Mouse (Mus musculus) heart, embryonic 15.5 days (tissue): ENCODE measurements around the gene Gm2000. TPM values are rescaled to one million over a fixed set of nuclear protein-coding genes. Genes with fewer than 3 reads are reported as not detected.

Experiments
- ATAC-seq: fragments of 200-750 bp; cut with Nextera tagmentation; replicated peaks from 2 replicates; pipeline ENCODE4 v1.8.0; 2017; ENCODE audit warnings: low read depth, moderate TSS enrichment; ENCODE audit not compliant: insufficient number of reproducible peaks, insufficient read depth, low FRiP score
- H3K27ac ChIP-seq: fragments of 300-500 bp; sonication (generic); 2 replicates; pipeline ENCODE4 v1.5.1; 2015; ENCODE audit warnings: mild to moderate bottlenecking, inconsistent platforms
- H3K27me3 ChIP-seq: fragments of 300-500 bp; sonication (generic); 2 replicates; pipeline ENCODE4 v1.6.1; 2015; ENCODE audit warnings: inconsistent platforms
- H3K36me3 ChIP-seq: fragments of 300-500 bp; sonication (generic); 2 replicates; pipeline ENCODE4 v1.6.1; 2015; ENCODE audit warnings: mild to moderate bottlenecking, inconsistent platforms
- H3K4me1 ChIP-seq: fragments of 300-500 bp; sonication (generic); replicated peaks from 2 replicates; pipeline ENCODE4 v1.6.1; 2015; ENCODE audit warnings: inconsistent platforms
- H3K4me2 ChIP-seq: fragments of 300-500 bp; sonication (generic); 2 replicates; pipeline ENCODE4 v1.6.1; 2015; ENCODE audit warnings: inconsistent platforms, mild to moderate bottlenecking, moderate library complexity
- H3K4me3 ChIP-seq: fragments of 300-500 bp; sonication (generic); 2 replicates; pipeline ENCODE4 v1.5.1; 2015; ENCODE audit warnings: mild to moderate bottlenecking, inconsistent platforms
- H3K9ac ChIP-seq: fragments of 300-500 bp; sonication (generic); 2 replicates; pipeline ENCODE4 v1.6.1; 2015; ENCODE audit warnings: mild to moderate bottlenecking, inconsistent platforms
- H3K9me3 ChIP-seq: fragments of 300-500 bp; sonication (generic); replicated peaks from 2 replicates; pipeline ENCODE4 v1.6.1; 2016; ENCODE audit warnings: inconsistent platforms
- WGBS: fragments of 180-500 bp; shearing (Covaris S2); methylation state at CpG from one replicate; pipeline ENCODE4 v1.1.7; 2015; ENCODE audit warnings: mixed read lengths; 5-methylcytosine and 5-hydroxymethylcytosine counted together
- polyA plus RNA-seq: library from polyadenylated mRNA; unstranded; fragments of >200 nt; fragmentation: Nextera tagmentation; extraction: Ambion mirVana; gene quantifications from 2 replicates; pipeline ENCODE4 v1.2.1, GENCODE M21; 2015

The Gm2000 gene
- 485 and 487 TPM in 2 replicates for polyA plus RNA-seq

GRCm38 (mm10) chr1:156365740-156366139 is at the start of gene Gm2000:
TSS of gene Gm2000 (plus strand) at chr1:156366040.
- Histone ChIP-seq H3K4me3 (no peak within 1 kb of the TSS), H3K27ac (no peak within 1 kb of the TSS), H3K36me3 (no peaks in the 10 kb centered on the region), H3K4me1 (no peaks in the 10 kb centered on the region), H3K27me3 (no peaks in the 10 kb centered on the region), H3K9ac (no peak within 1 kb of the TSS), H3K4me2 (no peak within 1 kb of the TSS), H3K9me3 (no peaks in the 10 kb centered on the region)
- no peak for ATAC-seq
- WGBS: 79% methylated on average over 8 of the region's 8 CpGs

GRCm38 (mm10) chr1:156323126-156323525 is 42.7 kb upstream of the Gm2000 start:
- no peaks in the 10 kb centered on the region for H3K4me1 ChIP-seq
- H3K36me3 ChIP-seq: no peaks in the 10 kb centered on the region
- H3K4me3 ChIP-seq: no peak overlapping the region
- H3K9me3 ChIP-seq: no peaks in the 10 kb centered on the region
- WGBS: 78% methylated on average over 9 of the region's 9 CpGs
- H3K4me2 ChIP-seq: no peak overlapping the region
- no peak for ATAC-seq
- H3K9ac ChIP-seq: no peak overlapping the region
- H3K27me3 ChIP-seq: no peaks in the 10 kb centered on the region
- H3K27ac ChIP-seq: no peak overlapping the region

- Histone ChIP-seq H3K4me3 (no peak overlapping the region), H3K36me3 (no peaks in the 10 kb centered on the region), H3K9me3 (no peaks in the 10 kb centered on the region), H3K27ac (no peak overlapping the region), H3K27me3 (no peaks in the 10 kb centered on the region), H3K4me2 (no peak overlapping the region), H3K4me1 (no peaks in the 10 kb centered on the region), H3K9ac (no peak overlapping the region)
- 63% methylated on average over 4 of the region's 4 CpGs for WGBS
- no peak for ATAC-seq
Measured at GRCm38 (mm10) chr1:156340847-156341246, 25.0 kb upstream of the Gm2000 start.

GRCm38 (mm10) chr1:156344433-156344832 is 21.4 kb upstream of the Gm2000 start:
- Histone ChIP-seq H3K27ac (no peak overlapping the region), H3K9ac (no peak overlapping the region), H3K4me1 (no peaks in the 10 kb centered on the region), H3K27me3 (no peaks in the 10 kb centered on the region), H3K4me2 (no peak overlapping the region), H3K4me3 (no peak overlapping the region), H3K9me3 (no peaks in the 10 kb centered on the region), H3K36me3 (no peaks in the 10 kb centered on the region)
- ATAC-seq: no peak
- 40% methylated on average over 4 of the region's 4 CpGs for WGBS

- no peak for ATAC-seq
- 79% methylated on average over 4 of the region's 4 CpGs for WGBS
- no peak overlapping the region for H3K4me3 ChIP-seq
- no peak overlapping the region for H3K4me2 ChIP-seq
- no peaks in the 10 kb centered on the region for H3K9me3 ChIP-seq
- no peak overlapping the region for H3K27ac ChIP-seq
- H3K4me1 ChIP-seq: no peaks in the 10 kb centered on the region
- no peak overlapping the region for H3K9ac ChIP-seq
- no peaks in the 10 kb centered on the region for H3K36me3 ChIP-seq
- no peaks in the 10 kb centered on the region for H3K27me3 ChIP-seq
Measured at GRCm38 (mm10) chr1:156345633-156346032, 20.2 kb upstream of the Gm2000 start.

GRCm38 (mm10) chr1:156349031-156349430 is 16.8 kb upstream of the Gm2000 start:
- Histone ChIP-seq H3K27ac (no peak overlapping the region), H3K9ac (no peak overlapping the region), H3K27me3 (no peaks in the 10 kb centered on the region), H3K4me3 (no peak overlapping the region), H3K36me3 (no peaks in the 10 kb centered on the region), H3K9me3 (no peaks in the 10 kb centered on the region), H3K4me2 (no peak overlapping the region), H3K4me1 (no peaks in the 10 kb centered on the region)
- ATAC-seq: no peak
- WGBS: 66% methylated on average over 4 of the region's 4 CpGs

GRCm38 (mm10) chr1:156350441-156350840 is 15.4 kb upstream of the Gm2000 start:
- Histone ChIP-seq H3K4me3 (no peak overlapping the region), H3K36me3 (no peaks in the 10 kb centered on the region), H3K9me3 (no peaks in the 10 kb centered on the region), H3K9ac (no peak overlapping the region), H3K27ac (no peak overlapping the region), H3K4me2 (no peak overlapping the region), H3K27me3 (no peaks in the 10 kb centered on the region), H3K4me1 (no peaks in the 10 kb centered on the region)
- WGBS: 86% methylated on average over 4 of the region's 4 CpGs
- no peak for ATAC-seq

GRCm38 (mm10) chr1:156352466-156352865 is 13.4 kb upstream of the Gm2000 start:
- H3K4me2 ChIP-seq: no peak overlapping the region
- WGBS: 87% methylated on average over 2 of the region's 2 CpGs
- H3K27ac ChIP-seq: no peak overlapping the region
- no peak overlapping the region for H3K4me3 ChIP-seq
- no peak for ATAC-seq
- no peaks in the 10 kb centered on the region for H3K4me1 ChIP-seq
- no peaks in the 10 kb centered on the region for H3K27me3 ChIP-seq
- H3K9me3 ChIP-seq: no peaks in the 10 kb centered on the region
- no peak overlapping the region for H3K9ac ChIP-seq
- H3K36me3 ChIP-seq: no peaks in the 10 kb centered on the region

- H3K4me3 ChIP-seq: no peak overlapping the region
- no peaks in the 10 kb centered on the region for H3K36me3 ChIP-seq
- no peak for ATAC-seq
- H3K4me2 ChIP-seq: no peak overlapping the region
- no peaks in the 10 kb centered on the region for H3K27me3 ChIP-seq
- no peak overlapping the region for H3K9ac ChIP-seq
- H3K27ac ChIP-seq: no peak overlapping the region
- H3K9me3 ChIP-seq: no peaks in the 10 kb centered on the region
- no peaks in the 10 kb centered on the region for H3K4me1 ChIP-seq
- 90% methylated on average over 3 of the region's 3 CpGs for WGBS
Measured at GRCm38 (mm10) chr1:156381217-156381616, 15.4 kb downstream of the Gm2000 start.

- WGBS: 73% methylated on average over 4 of the region's 4 CpGs
- Histone ChIP-seq H3K4me3 (no peak overlapping the region), H3K9ac (no peak overlapping the region), H3K36me3 (no peaks in the 10 kb centered on the region), H3K4me1 (no peaks in the 10 kb centered on the region), H3K4me2 (no peak overlapping the region), H3K27me3 (no peaks in the 10 kb centered on the region), H3K27ac (no peak overlapping the region), H3K9me3 (no peaks in the 10 kb centered on the region)
- no peak for ATAC-seq
Measured at GRCm38 (mm10) chr1:156386232-156386631, 20.4 kb downstream of the Gm2000 start.

GRCm38 (mm10) chr1:156386880-156387279 is 21.0 kb downstream of the Gm2000 start:
- Histone ChIP-seq H3K27ac (no peak overlapping the region), H3K36me3 (no peaks in the 10 kb centered on the region), H3K27me3 (no peaks in the 10 kb centered on the region), H3K4me1 (0 out of 2 replicates have a peak, but pooled peaks cover 2% of the 10 kb centered on the region), H3K9me3 (no peaks in the 10 kb centered on the region), H3K4me3 (no peak overlapping the region), H3K9ac (no peak overlapping the region), H3K4me2 (no peak overlapping the region)
- ATAC-seq: no peak
- WGBS: 63% methylated on average over 3 of the region's 3 CpGs

- Histone ChIP-seq H3K4me2 (no peak overlapping the region), H3K4me1 (0 out of 2 replicates have a peak, but pooled peaks cover 2% of the 10 kb centered on the region), H3K36me3 (no peaks in the 10 kb centered on the region), H3K9ac (no peak overlapping the region), H3K9me3 (no peaks in the 10 kb centered on the region), H3K27ac (no peak overlapping the region), H3K27me3 (no peaks in the 10 kb centered on the region), H3K4me3 (no peak overlapping the region)
- WGBS: 51% methylated on average over 4 of the region's 4 CpGs
- ATAC-seq: no peak
Measured at GRCm38 (mm10) chr1:156393148-156393547, 27.3 kb downstream of the Gm2000 start.
